In genomic region chr15:97003851-97004524, GRCm38 (mm10) we compare ENCODE assay signal across 9 mouse cellular contexts. TPM values are rescaled to one million over a fixed set of nuclear protein-coding genes. Genes with fewer than 3 reads are reported as not detected.
A peak's percentile ranks its signal among the peaks of the same experiment; 100 is the strongest.
DNase-seq lines count a peak whose midpoint lies in the region; ATAC-seq and TF ChIP-seq lines count a peak whose summit lies in the region.
"Had no signal": no experiment of that assay in that cellular context is flagged by ENCODE, and none has a peak within 500 bp of the region (broad histone marks: within the 10 kb centered on the region; RNA-seq: fewer than 3 reads in every experiment).

No protein-coding gene starts in this region.

- H3K36me3 ChIP-seq in neural tube, embryonic 11.5 days (ENCODE audit: control insufficient read depth, insufficient read depth, low read length) = no peaks in the 10 kb centered on the region
- peaks cover 32% of the 10 kb centered on the region for H3K36me3 ChIP-seq in heart, embryonic 14.5 days (ENCODE audit: control insufficient read depth, insufficient read depth, low read length)
- H3K36me3 ChIP-seq in stomach, postnatal 0 days (ENCODE audit: control insufficient read depth, insufficient read depth, low read length) = no peaks in the 10 kb centered on the region

- no peak overlapping the region for H3K4me2 ChIP-seq in neural tube, embryonic 11.5 days (ENCODE audit: low read depth)
- peak overlapping the region; percentile 34 for H3K4me2 ChIP-seq in heart, embryonic 14.5 days (ENCODE audit: low read length)
- no peak overlapping the region for H3K4me2 ChIP-seq in stomach, postnatal 0 days (replicated peaks; ENCODE audit: low read depth)

- no peak for TF ChIP-seq EP300 in stomach, postnatal 0 days (optimal IDR thresholded peaks at IDR 0.05)

- no peak for ATAC-seq in neural tube, embryonic 11.5 days (ENCODE audit: insufficient read depth, low FRiP score, low TSS enrichment)
- peak; percentile 75 for ATAC-seq in heart, embryonic 14.5 days (ENCODE audit: insufficient number of reproducible peaks, insufficient read depth, low FRiP score, low read depth)
- peak; percentile 65 for ATAC-seq in stomach, postnatal 0 days (ENCODE audit: low FRiP score, low TSS enrichment)

- no peak overlapping the region for H3K27ac ChIP-seq in neural tube, embryonic 11.5 days (ENCODE audit: low read depth, low read length)
- peak overlapping the region; percentile 86 to 89 for H3K27ac ChIP-seq in heart, embryonic 14.5 days (replicated peaks in 1 of 2; ENCODE audit: control insufficient read depth in 1 of 2, insufficient read depth in 1 of 2, low read depth in 2 of 2, low read length in 2 of 2)
- no peak overlapping the region for H3K27ac ChIP-seq in stomach, postnatal 0 days (replicated peaks)

- H3K4me1 ChIP-seq in neural tube, embryonic 11.5 days (ENCODE audit: control insufficient read depth, insufficient read depth, low read length) = no peaks in the 10 kb centered on the region
- H3K4me1 ChIP-seq in heart, embryonic 14.5 days (ENCODE audit: control insufficient read depth in 2 of 2, insufficient read depth in 2 of 2, low read length in 2 of 2) = peaks cover 34 to 47% of the 10 kb centered on the region in 2 experiments
- H3K4me1 ChIP-seq in stomach, postnatal 0 days (replicated peaks; ENCODE audit: control insufficient read depth, insufficient read depth) = 0 out of 2 replicates have a peak, but pooled peaks cover 2% of the 10 kb centered on the region

- no peaks in the 10 kb centered on the region for H3K9me3 ChIP-seq in neural tube, embryonic 11.5 days (ENCODE audit: control insufficient read depth, low read length)
- H3K9me3 ChIP-seq in heart, embryonic 14.5 days (ENCODE audit: control insufficient read depth, low read length) = no peaks in the 10 kb centered on the region
- H3K9me3 ChIP-seq in stomach, postnatal 0 days (ENCODE audit: control insufficient read depth, low read length) = no peaks in the 10 kb centered on the region

- TF ChIP-seq CTCF in stomach, postnatal 0 days (IDR thresholded peaks at IDR 0.05; ENCODE audit: low read depth) = peak; percentile 29; the same call in 1 of the 2 replicates

- H3K4me3 ChIP-seq in neural tube, embryonic 11.5 days (ENCODE audit: low read depth, low read length) = no peak overlapping the region
- H3K4me3 ChIP-seq in heart, embryonic 14.5 days (ENCODE audit: control insufficient read depth in 1 of 2, insufficient read depth in 1 of 2, low read depth in 1 of 2, low read length in 2 of 2) = no peak overlapping the region
- H3K4me3 ChIP-seq in stomach, postnatal 0 days (ENCODE audit: low read depth, low read length) = no peak overlapping the region

- 75% methylated on average over 10 of the region's 10 CpGs for WGBS in neural tube, embryonic 11.5 days
- WGBS in heart, embryonic 14.5 days = 8% methylated on average over 10 of the region's 10 CpGs
- WGBS in stomach, postnatal 0 days = 26% methylated on average over 10 of the region's 10 CpGs

- no peak overlapping the region for H3K9ac ChIP-seq in neural tube, embryonic 11.5 days (ENCODE audit: low read length)
- peak overlapping the region; percentile 26 for H3K9ac ChIP-seq in heart, embryonic 14.5 days (ENCODE audit: low read length)
- no peak overlapping the region for H3K9ac ChIP-seq in stomach, postnatal 0 days (ENCODE audit: low read length)

- H3K27me3 ChIP-seq in neural tube, embryonic 11.5 days (ENCODE audit: control insufficient read depth, insufficient read depth, low read length) = no peaks in the 10 kb centered on the region
- H3K27me3 ChIP-seq in heart, embryonic 14.5 days (ENCODE audit: control insufficient read depth, insufficient read depth, low read length) = no peaks in the 10 kb centered on the region
- H3K27me3 ChIP-seq in stomach, postnatal 0 days (ENCODE audit: control insufficient read depth, insufficient read depth, low read length) = no peaks in the 10 kb centered on the region

- DNase-seq in neural tube, embryonic 11.5 days (ENCODE audit: low spot score) = peak; percentile 25
- DNase-seq in neural tube, embryonic 10.5 days (ENCODE audit: extremely low spot score, low spot score) = no peak
- peak; percentile 7 to 62 for DNase-seq in kidney, postnatal 36 days
- no peak for DNase-seq in stomach, postnatal 0 days (ENCODE audit: low spot score)
- DNase-seq in right cerebral cortex, adult 2 months (ENCODE audit: low spot score in 2 of 2) = no peak
- no peak for DNase-seq in thymus, adult 18-20 months
- DNase-seq in cerebellum, adult 9-11 months = no peak
- DNase-seq: layer of hippocampus, postnatal 36 days had no signal

RNA-seq across cellular contexts. Expression of gene Slc38a4, which starts 51.8 kb away (rescaled TPM):
- 53.5 and 53.9 TPM in 2 replicates for polyA plus RNA-seq in neural tube, embryonic 11.5 days (2014; fragmentation: Nextera tagmentation; extraction: Ambion mirVana)
- 121 and 127 TPM in 2 replicates for polyA plus RNA-seq in heart, embryonic 14.5 days (2014; fragmentation: Nextera tagmentation; extraction: Ambion mirVana)
- 9.7 and 10.8 TPM in 2 replicates for polyA plus RNA-seq in stomach, postnatal 0 days (2015; fragmentation: Nextera tagmentation; extraction: Ambion mirVana)

Comparison
In these comparisons a context has a peak if more than half of its experiments do, and no peak if none do; other contexts are left out.
1. DNase-seq: peak in neural tube, embryonic 11.5 days (single experiment) and kidney, postnatal 36 days (2 of 2); none in neural tube, embryonic 10.5 days (single experiment), stomach, postnatal 0 days (single experiment), right cerebral cortex, adult 2 months (0 of 2), thymus, adult 18-20 months (0 of 2) and cerebellum, adult 9-11 months (single experiment).
2. H3K27ac ChIP-seq: peak in heart, embryonic 14.5 days (2 of 2); none in neural tube, embryonic 11.5 days (single experiment) and stomach, postnatal 0 days (single experiment).